ENCODE assay signal across 23 mouse cellular contexts in the genomic region with DNA sequence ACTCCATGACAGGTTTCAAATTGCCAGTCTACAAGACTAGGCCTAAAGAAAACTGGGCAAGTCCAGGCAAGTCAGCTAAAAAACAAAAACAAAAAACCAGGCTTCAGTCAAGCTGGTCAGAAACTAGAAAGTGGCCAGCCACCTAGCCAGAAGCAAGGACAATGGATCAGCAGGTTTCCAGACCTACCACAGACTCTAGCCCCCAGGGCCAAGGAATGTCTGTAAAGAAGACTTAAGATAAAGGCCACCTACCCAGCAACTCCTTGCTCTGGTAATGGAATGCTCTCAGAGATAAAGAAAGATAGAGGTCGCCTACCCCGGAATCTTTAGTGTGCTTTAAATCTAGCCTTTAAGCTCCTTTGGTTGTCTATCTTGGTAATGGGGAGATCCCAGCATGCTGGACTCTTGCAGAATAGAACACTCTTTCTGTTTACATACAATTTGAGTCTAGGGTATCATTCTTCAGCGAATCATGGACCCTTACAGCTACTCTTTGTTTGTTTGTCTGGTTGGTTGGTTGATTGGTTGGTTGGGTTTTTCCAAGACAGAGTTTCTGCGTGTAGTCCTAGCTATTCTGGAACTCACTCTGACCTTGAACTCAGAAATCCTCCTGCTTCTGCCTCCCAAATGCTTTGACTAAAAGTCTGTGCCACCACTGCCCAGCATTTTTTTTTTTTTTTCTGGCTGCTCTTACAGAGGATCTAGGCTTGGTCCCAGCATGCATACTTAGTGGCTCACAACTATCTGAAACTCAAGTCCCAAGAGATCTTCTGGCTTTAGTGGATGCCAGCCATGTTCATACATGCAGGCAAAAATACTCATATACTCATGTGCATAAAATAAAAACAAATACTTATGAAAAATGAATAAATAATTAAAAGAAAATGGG. TPM values are rescaled to one million over a fixed set of nuclear protein-coding genes. Genes with fewer than 3 reads are reported as not detected.
DNase-seq lines count a peak whose midpoint lies in the region; ATAC-seq and TF ChIP-seq lines count a peak whose summit lies in the region.
"Had no signal": no experiment of that assay in that cellular context is flagged by ENCODE, and none has a peak within 500 bp of the region (broad histone marks: within the 10 kb centered on the region; RNA-seq: fewer than 3 reads in every experiment).

No protein-coding gene starts in this region.

- no peak overlapping the region for H3K4me2 ChIP-seq in liver, embryonic 12.5 days
- H3K4me2 ChIP-seq in hindbrain, embryonic 11.5 days (replicated peaks; ENCODE audit: low read depth, low read length): no peak overlapping the region
- H3K4me2 ChIP-seq: embryonic facial prominence, embryonic 12.5 days; embryonic facial prominence, embryonic 15.5 days; forebrain, embryonic 15.5 days; heart, embryonic 13.5 days; hindbrain, embryonic 13.5 days; intestine, embryonic 15.5 days had no signal

- no peak overlapping the region for H3K27ac ChIP-seq in liver, adult 2 months (replicated peaks; ENCODE audit: insufficient read depth, low read depth, low read length)
- no peak overlapping the region for H3K27ac ChIP-seq in liver, embryonic 12.5 days
- peak overlapping the region; percentile 97; the same call in 1 of the 2 replicates for H3K27ac ChIP-seq in ES-E14 (ENCODE audit: insufficient read depth, low read depth, low read length, poor library complexity, severe bottlenecking)
- no peak overlapping the region for H3K27ac ChIP-seq in hindbrain, embryonic 11.5 days (ENCODE audit: low read depth, low read length)
- H3K27ac ChIP-seq: embryonic facial prominence, embryonic 12.5 days; embryonic facial prominence, embryonic 15.5 days; forebrain, embryonic 15.5 days; heart, adult 2 months; heart, embryonic 10.5 days; heart, embryonic 13.5 days; hindbrain, embryonic 13.5 days; intestine, embryonic 15.5 days had no signal

- in situ Hi-C loops in ES-E14 (cut with MboI; ENCODE audit: low sequenced_read_pairs in 2 of 2, unreplicated experiment in 2 of 2): no loop called here

- no peak overlapping the region for H3K9ac ChIP-seq in liver, adult 2 months (ENCODE audit: low read depth, low read length)
- no peak overlapping the region for H3K9ac ChIP-seq in liver, embryonic 12.5 days
- H3K9ac ChIP-seq in ES-E14 (ENCODE audit: insufficient read depth, low read depth, low read length, poor library complexity, severe bottlenecking): no peak overlapping the region
- H3K9ac ChIP-seq in hindbrain, embryonic 11.5 days (ENCODE audit: low read depth, low read length): no peak overlapping the region
- H3K9ac ChIP-seq: embryonic facial prominence, embryonic 12.5 days; embryonic facial prominence, embryonic 15.5 days; forebrain, embryonic 15.5 days; heart, embryonic 13.5 days; hindbrain, embryonic 13.5 days; intestine, embryonic 15.5 days had no signal

- TF ChIP-seq CTCF in liver, adult 2 months (IDR thresholded peaks at IDR 0.05; ENCODE audit: low read depth, low read length): no peak

- H3K27me3 ChIP-seq in liver, adult 2 months (ENCODE audit: control insufficient read depth, insufficient read depth, low read length): no peaks in the 10 kb centered on the region
- H3K27me3 ChIP-seq in liver, embryonic 12.5 days (replicated peaks): no peaks in the 10 kb centered on the region
- H3K27me3 ChIP-seq in hindbrain, embryonic 11.5 days (ENCODE audit: control insufficient read depth, insufficient read depth, low read length): no peaks in the 10 kb centered on the region
- H3K27me3 ChIP-seq: embryonic facial prominence, embryonic 12.5 days; embryonic facial prominence, embryonic 15.5 days; forebrain, embryonic 15.5 days; heart, embryonic 13.5 days; hindbrain, embryonic 13.5 days; intestine, embryonic 15.5 days had no signal

- H3K9me3 ChIP-seq in liver, embryonic 12.5 days (replicated peaks): no peaks in the 10 kb centered on the region
- H3K9me3 ChIP-seq in ES-E14 (ENCODE audit: control insufficient read depth, insufficient read depth, low read depth, low read length): no peaks in the 10 kb centered on the region
- H3K9me3 ChIP-seq in hindbrain, embryonic 11.5 days (ENCODE audit: control insufficient read depth, low read length): no peaks in the 10 kb centered on the region
- H3K9me3 ChIP-seq: embryonic facial prominence, embryonic 12.5 days; embryonic facial prominence, embryonic 15.5 days; forebrain, embryonic 15.5 days; heart, embryonic 10.5 days; hindbrain, embryonic 13.5 days; intestine, embryonic 15.5 days had no signal

- H3K79me2 ChIP-seq in liver, adult 2 months (ENCODE audit: control insufficient read depth, insufficient read depth, low read length): no peaks in the 10 kb centered on the region

- no peak for ATAC-seq in liver, embryonic 12.5 days
- no peak for ATAC-seq in hindbrain, embryonic 11.5 days (ENCODE audit: low FRiP score)
- ATAC-seq: CD4-positive, CD25-positive, alpha-beta regulatory T cell, adult 4 months; forebrain, embryonic 15.5 days; hindbrain, embryonic 16.5 days; intestine, embryonic 15.5 days had no signal

- H3K36me3 ChIP-seq in liver, adult 2 months (ENCODE audit: control insufficient read depth, insufficient read depth, low read length): no peaks in the 10 kb centered on the region
- H3K36me3 ChIP-seq in liver, embryonic 12.5 days: no peaks in the 10 kb centered on the region
- H3K36me3 ChIP-seq in ES-E14 (ENCODE audit: control insufficient read depth, insufficient read depth, low read length, poor library complexity, severe bottlenecking): no peaks in the 10 kb centered on the region; the same call in 1 of the 2 replicates
- H3K36me3 ChIP-seq in hindbrain, embryonic 11.5 days (ENCODE audit: control insufficient read depth, insufficient read depth, low read length): no peaks in the 10 kb centered on the region
- H3K36me3 ChIP-seq: embryonic facial prominence, embryonic 12.5 days; embryonic facial prominence, embryonic 15.5 days; forebrain, embryonic 15.5 days; heart, embryonic 10.5 days; heart, embryonic 13.5 days; hindbrain, embryonic 13.5 days; intestine, embryonic 15.5 days had no signal

- DNase-seq in liver, adult 2 months (ENCODE audit: extremely low read depth, low read depth, low spot score): peak; percentile 50
- DNase-seq in ES-E14 (ENCODE audit: low read depth, low spot score) (peak; percentile 42), adipocyte (ENCODE audit: low spot score) (peak; percentile 71)
- DNase-seq in yolk sac, embryonic 10.5 days (ENCODE audit: low spot score): peak; percentile 34
- no peak for DNase-seq in hindbrain, embryonic 11.5 days (ENCODE audit: low spot score)
- DNase-seq in adrenal gland, postnatal 25 days: no peak
- no peak for DNase-seq in B cell, adult 2 months
- DNase-seq: adrenal gland, adult 8-10 months; cerebellum, adult 18-20 months; cerebellum, adult 9-10 months; cerebellum, postnatal 14 days; gastrocnemius, postnatal 25 days; heart, adult 2 months had no signal

- 62% methylated on average over 4 of the region's 4 CpGs for WGBS in liver, adult 2 months
- 45% methylated on average over 4 of the region's 4 CpGs for WGBS in liver, embryonic 12.5 days (ENCODE audit: insufficient replicate concordance)
- whole genome bisulfite sequencing in hindbrain, embryonic 11.5 days: 53% methylated on average over 4 of the region's 4 CpGs

- H3K4me1 ChIP-seq in liver, adult 2 months (ENCODE audit: control insufficient read depth, insufficient read depth, low read length): peaks cover 3% of the 10 kb centered on the region; the same call in 1 of the 2 replicates
- H3K4me1 ChIP-seq in liver, embryonic 12.5 days: no peaks in the 10 kb centered on the region
- H3K4me1 ChIP-seq in ES-E14 (ENCODE audit: control insufficient read depth in 2 of 2, insufficient read depth in 2 of 2, low read length in 2 of 2, poor library complexity in 1 of 2): peaks cover 0 to 9% of the 10 kb centered on the region in 2 experiments; a peak in 2 of 4 replicates
- H3K4me1 ChIP-seq in hindbrain, embryonic 11.5 days (replicated peaks; ENCODE audit: control insufficient read depth, insufficient read depth, low read length): no peaks in the 10 kb centered on the region
- H3K4me1 ChIP-seq: embryonic facial prominence, embryonic 12.5 days; embryonic facial prominence, embryonic 15.5 days; forebrain, embryonic 15.5 days; heart, embryonic 10.5 days; heart, embryonic 13.5 days; hindbrain, embryonic 13.5 days; intestine, embryonic 15.5 days had no signal

- no peak overlapping the region for H3K4me3 ChIP-seq in liver, adult 2 months (ENCODE audit: insufficient read depth, low read depth, low read length)
- H3K4me3 ChIP-seq in liver, embryonic 12.5 days: no peak overlapping the region
- H3K4me3 ChIP-seq in ES-E14 (ENCODE audit: insufficient read depth in 1 of 2, low read depth in 1 of 2, low read length in 2 of 2, poor library complexity in 1 of 2, severe bottlenecking in 1 of 2): no peak overlapping the region
- H3K4me3 ChIP-seq in hindbrain, embryonic 11.5 days (ENCODE audit: low read depth, low read length): no peak overlapping the region
- H3K4me3 ChIP-seq: embryonic facial prominence, embryonic 12.5 days; embryonic facial prominence, embryonic 15.5 days; forebrain, embryonic 15.5 days; heart, adult 2 months; heart, embryonic 10.5 days; heart, embryonic 13.5 days; hindbrain, embryonic 13.5 days; intestine, embryonic 15.5 days had no signal

- no peak for TF ChIP-seq POLR2A in liver, adult 2 months (IDR thresholded peaks at IDR 0.05; ENCODE audit: extremely low read depth, insufficient read depth, low read length)

TF ChIP-seq in ES-E14, 5 proteins besides CTCF, POLR2A, EP300 and RAD21:
- TF ChIP-seq CHD2 (IDR thresholded peaks at IDR 0.05; ENCODE audit: low read depth, low read length) (no peak), MAFK (IDR thresholded peaks at IDR 0.05; ENCODE audit: insufficient read depth, low read depth, low read length) (no peak), ZNF384 (IDR thresholded peaks at IDR 0.05; ENCODE audit: low read depth, low read length) (peak; percentile 87)

RNA-seq across cellular contexts. Expression of gene Rab1a, which starts 36.0 kb away (rescaled TPM):
- total RNA-seq in liver, adult 2 months (2014; rRNA removed): 93.4 and 99.1 TPM in 2 replicates
- polyA plus RNA-seq in liver, adult 2 months (2012; rRNA removed): 48.5 and 50.4 TPM in 2 replicates
- polyA plus RNA-seq in liver, embryonic 12.5 days (2016; fragmentation: Nextera tagmentation; extraction: Ambion mirVana): 130 and 132 TPM in 2 replicates
- 77.9 and 122 TPM in 2 replicates for total RNA-seq in ES-E14 (2012; rRNA removed)
- polyA plus RNA-seq in hindbrain, embryonic 11.5 days (2014; fragmentation: Nextera tagmentation; extraction: Ambion mirVana): 273 TPM in 2 replicates
- total RNA-seq in adrenal gland, postnatal 25 days (2021): 164 and 182 TPM in 2 replicates

RNA-seq across cellular contexts. Expression of gene Actr2, which starts 52.5 kb away (rescaled TPM):
- 67.3 and 68.8 TPM in 2 replicates for total RNA-seq in liver, adult 2 months (2014; rRNA removed)
- polyA plus RNA-seq in liver, adult 2 months (2012; rRNA removed): 16.6 and 17.4 TPM in 2 replicates
- polyA plus RNA-seq in liver, embryonic 12.5 days (2016; fragmentation: Nextera tagmentation; extraction: Ambion mirVana): 77.8 and 78.1 TPM in 2 replicates
- 70.3 and 107 TPM in 2 replicates for total RNA-seq in ES-E14 (2012; rRNA removed)
- polyA plus RNA-seq in hindbrain, embryonic 11.5 days (2014; fragmentation: Nextera tagmentation; extraction: Ambion mirVana): 81.6 and 86.7 TPM in 2 replicates
- total RNA-seq in adrenal gland, postnatal 25 days (2021): 121 and 131 TPM in 2 replicates

Comparison
In these comparisons a context has a peak if more than half of its experiments do, and no peak if none do; other contexts are left out.
1. DNase-seq: peak in liver, adult 2 months (single experiment), ES-E14 (single experiment), adipocyte (single experiment) and yolk sac, embryonic 10.5 days (single experiment); none in hindbrain, embryonic 11.5 days (single experiment), adrenal gland, postnatal 25 days (single experiment) and B cell, adult 2 months (0 of 2).